Mouse (Mus musculus) CD4-positive, CD25-positive, alpha-beta regulatory T cell, adult 2 months (primary cell): ENCODE data around the gene Prpsap1.
A peak's percentile ranks its signal among the peaks of the same experiment; 100 is the strongest.
"Not testable (repeated sequence)": the region's sequence is repeated elsewhere in the genome, so short reads cannot be mapped to it uniquely, and the experiment has no call there.

ENCODE experiments used
- DNase-seq: peaks from one replicate; pipeline ENCODE4 v3.0.0-alpha.2; 2012; ENCODE audit warnings: low read depth, low spot score

Gene Prpsap1

DNA sequence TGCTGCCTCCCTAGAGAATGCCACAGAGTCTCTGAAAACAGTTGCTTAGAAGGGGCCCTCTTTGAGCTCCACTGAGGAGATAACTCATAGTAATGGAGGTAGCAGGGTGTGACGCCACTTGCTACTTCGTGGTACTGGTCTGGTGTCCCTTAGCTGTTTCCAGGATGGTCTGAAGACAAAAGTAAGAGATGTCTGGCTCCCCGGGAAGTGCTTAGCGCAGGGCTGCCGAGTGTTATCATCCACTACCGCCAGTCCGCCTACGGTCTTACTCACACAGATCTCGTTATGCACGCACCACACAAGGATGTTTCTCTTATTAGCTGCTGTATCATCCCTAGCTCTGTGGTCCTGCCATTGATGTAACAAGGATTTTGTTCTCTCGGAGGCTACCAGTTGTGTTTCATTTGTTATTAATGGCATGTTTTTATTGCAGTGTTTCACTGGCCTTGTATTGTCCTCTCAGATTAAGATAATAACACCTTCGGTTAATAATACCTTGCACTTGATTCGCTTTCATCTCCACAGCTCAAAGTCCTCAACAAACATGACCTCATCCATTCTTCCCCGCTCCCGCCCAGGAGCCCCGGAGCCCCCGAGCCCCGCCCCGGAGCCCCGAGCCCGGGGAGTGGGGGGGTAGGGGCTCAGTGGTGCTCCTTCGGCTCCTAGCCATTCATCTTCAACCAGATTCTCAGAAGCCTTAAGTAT is 63.1 kb downstream of the Prpsap1 start:
- DNase-seq: peak; percentile 39

DNA sequence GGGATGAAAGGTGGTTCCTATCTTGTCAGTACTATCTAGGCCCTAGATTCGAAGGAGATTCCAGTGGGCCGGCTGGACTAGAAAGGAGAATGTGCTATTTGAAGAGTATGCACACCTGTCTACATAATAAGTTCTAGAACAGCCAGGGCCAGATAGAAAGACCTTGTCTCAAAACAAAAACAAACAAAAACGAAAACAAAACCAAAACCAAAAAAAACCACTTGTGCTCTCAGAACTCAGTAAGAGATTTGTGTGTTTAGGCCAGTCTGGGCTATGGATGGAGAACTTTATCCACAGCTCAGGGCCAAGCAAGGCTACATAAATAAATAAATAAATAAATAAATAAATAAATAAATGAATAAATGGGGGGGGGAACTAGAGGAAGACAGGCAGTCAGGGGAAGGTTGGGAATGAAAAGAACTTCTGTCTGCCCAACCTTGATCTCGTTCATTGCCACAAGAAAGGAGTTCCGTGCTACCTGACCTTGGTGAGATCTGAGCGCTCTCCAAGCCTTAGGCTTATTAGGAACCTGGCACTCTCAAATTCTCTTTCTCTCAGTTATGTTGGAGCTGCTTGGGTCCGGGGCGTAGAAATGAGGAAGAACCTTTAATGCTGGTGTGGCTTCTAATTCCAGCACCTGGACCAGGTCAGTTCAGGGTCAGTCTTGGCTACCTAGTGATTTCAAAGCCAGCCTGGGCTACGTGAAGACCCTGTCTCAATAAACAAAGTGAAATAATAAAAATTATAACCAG is 64.0 kb downstream of the Prpsap1 start:
- DNase-seq: no peak

DNA sequence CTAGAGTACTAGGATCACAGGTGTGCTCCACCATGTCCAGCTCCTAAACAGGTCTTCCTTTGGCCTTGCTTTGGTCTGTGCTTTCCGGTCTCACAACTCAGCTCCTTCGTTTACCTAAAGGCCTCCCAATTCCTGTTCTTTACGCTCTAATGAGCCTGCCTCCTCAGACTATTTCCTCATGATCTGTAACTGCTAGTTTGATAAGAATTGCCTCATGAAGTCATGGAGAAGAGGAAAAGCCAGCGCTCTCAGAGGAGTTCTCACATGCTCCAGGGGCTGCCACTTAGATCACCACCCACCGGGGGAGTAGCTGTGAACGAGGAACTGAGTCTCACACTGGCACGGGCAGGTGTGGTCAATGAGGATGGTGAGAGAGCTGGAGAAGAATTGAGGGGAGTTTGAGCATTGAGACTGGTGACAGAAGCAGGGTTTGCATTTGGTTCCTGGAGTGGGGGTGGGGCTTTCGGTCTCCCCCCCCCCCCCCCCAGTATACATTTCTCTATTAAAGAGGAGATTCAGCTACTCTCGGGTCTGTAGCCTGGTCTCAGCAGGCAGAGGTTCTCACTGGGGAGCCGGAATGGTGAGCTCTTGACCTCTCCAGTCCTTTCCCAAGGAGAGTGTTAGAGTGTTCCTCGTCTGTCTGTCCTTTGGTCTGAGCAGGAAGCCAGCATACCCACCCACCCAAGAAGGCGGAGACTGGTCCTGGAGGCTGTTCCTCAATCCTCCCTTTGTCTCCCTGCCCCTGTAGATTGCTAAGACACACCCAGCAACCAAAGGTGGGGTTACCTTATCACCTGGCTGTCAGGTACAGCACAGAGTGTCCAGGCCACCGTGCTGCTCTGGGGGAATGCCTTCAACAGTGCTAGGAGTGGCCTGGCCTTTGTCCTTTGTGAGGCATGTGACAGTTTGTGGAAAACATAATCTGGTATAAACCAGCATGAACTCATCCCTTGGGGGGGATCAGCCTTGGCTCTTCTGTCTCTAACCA is 64.8 kb downstream of the Prpsap1 start:
- DNase-seq: no peak

DNA sequence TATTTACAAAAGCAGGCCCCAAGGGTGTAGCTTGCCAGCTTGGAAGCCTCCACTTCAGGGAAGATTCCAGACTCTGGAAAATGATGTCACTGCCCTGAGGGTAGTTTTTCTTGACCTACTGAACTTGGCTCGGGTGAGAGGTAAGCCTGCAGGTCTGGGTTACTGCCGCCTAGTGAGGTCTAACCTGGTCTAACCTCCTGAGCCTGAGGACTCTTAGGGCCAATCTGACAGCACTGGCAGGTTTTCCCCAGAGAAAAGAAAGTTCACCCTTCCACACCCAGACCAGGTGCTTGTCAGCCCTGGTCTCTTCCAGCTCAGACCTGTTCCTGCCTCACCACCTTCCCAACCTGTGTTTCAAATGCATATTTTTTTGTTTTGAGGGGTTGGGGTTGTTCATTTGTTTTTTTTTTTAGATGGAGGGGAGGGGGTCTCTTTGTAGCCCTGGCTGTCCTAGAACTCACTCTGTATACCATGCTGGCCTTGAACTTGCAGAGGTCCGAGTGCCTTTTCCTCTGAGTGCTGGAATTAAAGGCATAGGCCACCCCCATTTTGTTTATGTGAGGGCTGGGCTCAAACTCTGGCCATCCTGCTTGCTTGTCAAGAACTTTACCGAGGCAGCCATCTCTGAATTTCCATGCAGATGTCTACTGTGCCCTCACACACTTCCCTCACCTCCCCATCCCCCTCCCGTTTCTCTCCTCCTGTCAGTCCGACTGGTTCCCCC is 67.0 kb downstream of the Prpsap1 start:
- DNase-seq: no peak

DNA sequence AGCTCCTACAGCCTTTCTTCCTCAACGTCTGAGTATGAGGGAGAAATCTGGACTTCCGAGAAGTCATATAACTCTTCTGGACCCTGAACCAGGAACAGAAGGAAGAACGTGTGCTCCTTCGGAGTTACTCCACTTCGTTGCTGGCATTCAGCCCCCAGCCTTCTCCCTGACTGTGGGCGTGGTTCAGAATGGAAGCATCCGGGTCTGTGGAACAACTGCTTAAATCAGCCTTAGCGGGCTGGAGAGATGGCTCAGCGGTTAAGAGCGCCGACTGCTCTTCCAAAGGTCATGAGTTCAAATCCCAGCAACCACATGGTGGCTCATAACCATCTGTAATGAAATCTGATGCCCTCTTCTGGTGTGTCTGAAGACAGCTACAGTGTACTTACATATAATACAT is 67.7 kb downstream of the Prpsap1 start:
- not testable (repeated sequence) for DNase-seq

DNA sequence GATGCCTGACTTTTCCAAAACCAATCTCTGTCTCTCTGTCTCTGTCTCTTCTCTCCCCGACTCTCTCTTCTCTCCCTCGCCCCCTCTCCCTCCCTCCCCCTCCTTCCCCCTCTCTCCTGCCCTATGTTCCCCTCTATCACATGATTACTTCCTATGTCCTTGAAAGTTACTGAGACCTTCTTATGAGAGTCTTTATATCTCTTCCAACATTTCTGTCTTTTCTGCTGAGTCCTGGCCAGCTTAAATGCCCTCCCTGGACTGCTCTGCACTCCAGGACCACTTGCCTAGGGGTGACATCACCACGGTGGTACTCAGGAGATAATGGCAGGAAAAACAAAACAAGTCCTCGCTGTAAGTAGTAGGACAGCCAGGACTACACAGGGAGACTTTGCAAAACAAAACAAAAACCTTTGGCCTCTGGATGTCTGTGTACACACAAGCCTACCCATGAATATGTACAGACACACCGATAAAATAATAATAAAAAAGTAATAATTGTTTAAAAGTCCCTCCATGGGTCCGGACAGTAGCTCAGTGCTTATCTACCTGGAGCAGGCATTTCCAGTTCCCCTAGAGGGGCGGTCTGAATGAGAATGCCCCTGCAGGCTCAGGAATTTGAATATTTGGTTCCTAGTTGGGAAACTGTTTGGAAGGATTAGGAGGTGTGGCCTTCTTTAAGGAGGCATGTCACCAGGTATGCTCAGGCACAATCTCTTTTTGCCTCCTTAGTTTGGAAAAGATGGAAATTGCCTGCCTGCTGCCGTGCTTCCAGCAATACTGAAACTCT is 69.2 kb downstream of the Prpsap1 start:
- DNase-seq: no peak

DNA sequence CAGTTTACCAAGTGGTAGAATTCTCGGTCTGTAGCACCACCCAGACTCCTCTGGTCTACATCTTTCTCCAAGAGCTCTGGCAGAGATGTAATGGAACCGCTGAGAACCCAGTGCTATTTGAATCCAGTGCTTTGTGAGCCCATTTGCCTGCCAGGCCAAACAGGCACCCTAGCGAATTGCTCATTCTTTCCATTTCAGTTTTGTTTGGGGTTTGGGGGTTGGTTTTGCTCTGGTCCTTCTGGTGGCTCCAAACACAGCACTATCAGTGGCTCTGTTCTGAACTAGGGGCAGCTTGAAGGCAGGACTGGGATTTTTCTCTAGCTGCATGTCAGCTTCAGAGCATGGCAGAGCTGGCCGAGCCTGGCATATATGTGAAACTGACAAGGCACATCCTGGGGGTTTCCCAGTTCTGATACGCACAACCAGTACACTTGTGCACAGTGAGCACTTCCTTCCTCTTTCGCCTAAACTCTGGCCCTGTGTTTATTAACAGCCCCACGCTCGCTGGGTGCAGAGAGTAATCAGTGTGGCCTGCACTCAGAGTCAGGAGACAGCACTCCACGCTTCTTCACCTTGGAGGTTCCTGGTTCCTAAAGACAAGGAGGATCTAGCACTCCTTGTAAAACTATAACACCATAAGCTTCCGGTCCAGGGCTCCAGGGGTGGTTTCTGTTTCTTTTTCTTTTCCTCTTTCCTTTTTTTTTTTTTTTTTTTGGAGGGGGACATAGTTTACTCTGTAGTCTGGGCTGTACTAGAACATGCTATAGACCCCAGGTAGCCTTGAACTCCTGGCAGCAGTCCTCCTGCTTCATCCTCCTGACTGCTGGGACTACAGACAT is 70.0 kb downstream of the Prpsap1 start:
- DNase-seq: peak; percentile 88

DNA sequence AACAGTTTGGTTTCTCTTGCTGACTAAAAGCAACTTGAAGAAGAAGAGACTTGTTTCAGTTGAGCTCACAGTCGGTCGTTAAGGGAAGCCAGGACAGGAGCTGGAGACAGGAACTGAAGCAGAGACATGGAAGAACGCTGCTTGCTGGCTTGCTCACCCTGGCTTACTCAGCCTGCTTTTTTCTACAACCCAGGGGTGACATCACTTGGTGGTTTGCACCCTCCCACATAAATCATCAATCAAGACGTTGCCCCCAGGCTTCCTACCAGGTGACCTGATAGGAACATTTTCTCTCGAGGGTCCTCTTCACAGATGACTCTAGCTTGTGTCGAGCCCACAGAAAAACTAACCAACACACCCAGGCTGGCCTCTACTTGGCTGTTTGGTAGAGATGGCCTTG is 70.8 kb downstream of the Prpsap1 start:
- DNase-seq: peak; percentile 52

DNA sequence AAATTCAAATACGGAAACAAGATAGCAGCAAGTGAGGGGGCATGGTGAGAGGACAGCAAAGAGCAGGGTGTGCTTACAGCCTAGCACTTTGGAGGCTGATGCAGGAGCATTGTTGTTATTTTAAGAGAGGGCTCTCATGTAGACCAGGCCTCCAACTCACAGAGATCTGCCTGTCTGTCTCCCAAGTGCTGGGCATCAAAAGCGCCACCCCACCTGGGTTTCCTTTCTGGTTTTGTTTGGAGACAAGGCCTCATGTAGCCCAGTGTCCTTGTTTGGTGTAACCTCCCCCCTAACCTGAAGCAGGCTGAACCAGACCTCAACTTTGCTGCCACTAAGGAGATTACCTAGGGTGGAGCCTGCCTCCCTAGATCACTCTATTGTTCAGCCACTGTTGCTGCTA is 71.4 kb downstream of the Prpsap1 start:
- no peak for DNase-seq

DNA sequence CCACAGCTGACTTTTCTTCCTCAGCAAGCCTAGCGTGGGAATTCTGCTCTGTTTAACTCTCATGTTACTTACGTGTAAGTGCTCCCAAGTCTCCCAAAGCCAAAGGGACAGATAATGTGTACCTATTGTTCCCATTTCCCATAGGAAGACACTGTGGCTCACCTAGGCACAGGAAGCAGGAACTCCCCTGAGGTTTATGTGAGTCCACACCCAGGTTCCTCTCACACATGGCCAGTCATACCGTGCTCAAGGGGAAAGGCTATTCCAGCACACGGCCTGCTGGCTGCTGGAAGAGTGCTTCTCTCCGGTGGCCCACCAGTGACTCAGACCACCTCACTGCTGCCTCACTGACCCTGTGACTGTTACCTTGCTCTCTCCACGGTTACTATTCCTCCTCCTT is 72.9 kb downstream of the Prpsap1 start:
- no peak for DNase-seq
